Mouse (Mus musculus): ENCODE results near the gene Klhl29.

GRCm38 (mm10) chr12:5322444-5323087 lies 52.9 kb downstream of the Klhl29 start:
- TF ChIP-seq CTCF (conservative IDR thresholded peaks at IDR 0.05; ENCODE audit: low read length): no peak
- TF ChIP-seq POU5F1 (IDR thresholded peaks at IDR 0.05; ENCODE audit: borderline replicate concordance, low read length): no peak

Data from E14TG2a.4 (cell line).